Mouse (Mus musculus) testis, adult 2 months (tissue): ENCODE results near the gene Abtb2. TPM values are rescaled to one million over a fixed set of nuclear protein-coding genes. Genes with fewer than 3 reads are reported as not detected.

Source experiments
- H3K27ac ChIP-seq: fragments of 200-500 bp; 2 replicates; pipeline ENCODE4 v1.5.1; 2012; ENCODE audit warnings: low read depth, low read length; ENCODE audit not compliant: control insufficient read depth, insufficient read depth
- H3K27me3 ChIP-seq: fragments of 200-500 bp; 2 replicates; pipeline ENCODE4 v1.6.1; 2012; ENCODE audit warnings: mild to moderate bottlenecking, low read length, moderate library complexity; ENCODE audit not compliant: control insufficient read depth, insufficient read depth
- H3K36me3 ChIP-seq: fragments of 200-500 bp; 2 replicates; pipeline ENCODE4 v1.6.1; 2012; ENCODE audit warnings: mild to moderate bottlenecking, low read length; ENCODE audit not compliant: control insufficient read depth, insufficient read depth
- H3K4me1 ChIP-seq: fragments of 200-500 bp; 2 replicates; pipeline ENCODE4 v1.6.1; 2012; ENCODE audit warnings: low read length; ENCODE audit not compliant: control insufficient read depth, insufficient read depth
- H3K4me3 ChIP-seq: fragments of 200-500 bp; 2 replicates; pipeline ENCODE4 v1.5.1; 2012; ENCODE audit warnings: low read depth, mild to moderate bottlenecking, low read length, moderate library complexity, mixed read lengths; ENCODE audit not compliant: control insufficient read depth
- CTCF ChIP-seq: fragments of 200-500 bp; IDR thresholded peaks from 2 replicates; pipeline ENCODE4 v1.5.1; 2012; ENCODE audit warnings: low read depth, mild to moderate bottlenecking, inconsistent platforms, low read length, moderate library complexity; ENCODE audit not compliant: control insufficient read depth, insufficient read depth, insufficient replicate concordance
- POLR2A ChIP-seq: fragments of 200-500 bp; IDR thresholded peaks from 2 replicates; pipeline ENCODE4 v1.6.1; 2012; ENCODE audit warnings: low read depth, mild to moderate bottlenecking, inconsistent platforms, low read length, moderate library complexity; ENCODE audit not compliant: control insufficient read depth
- polyA plus RNA-seq: library from polyadenylated mRNA; depleted of rRNA; stranded (reverse); fragments of >200 nt; gene quantifications from 2 replicates; pipeline ENCODE4 v1.2.3, GENCODE M21; 2012

The Abtb2 gene
- polyA plus RNA-seq, 1 experiment, result 9.0 TPM

GRCm38 (mm10) chr2:103731423-103731822, 165.3 kb downstream of the Abtb2 start:
- no peak overlapping the region for H3K4me3 ChIP-seq
- TF ChIP-seq POLR2A, result no peak
- TF ChIP-seq CTCF, result no peak
- H3K36me3 ChIP-seq, result peaks cover 2% of the 10 kb centered on the region
- H3K27ac ChIP-seq, result no peak overlapping the region
- H3K27me3 ChIP-seq, result no peaks in the 10 kb centered on the region
- no peaks in the 10 kb centered on the region for H3K4me1 ChIP-seq

GRCm38 (mm10) chr2:103742821-103743220, 176.7 kb downstream of the Abtb2 start:
- Histone ChIP-seq H3K27me3 (no peaks in the 10 kb centered on the region), H3K4me1 (no peaks in the 10 kb centered on the region), H3K27ac (no peak overlapping the region), H3K4me3 (no peak overlapping the region), H3K36me3 (peaks cover 4% of the 10 kb centered on the region)
- TF ChIP-seq POLR2A (no peak), CTCF (no peak)

- TF ChIP-seq CTCF (no peak), POLR2A (no peak)
- H3K27me3 ChIP-seq, result no peaks in the 10 kb centered on the region
- peaks cover 4% of the 10 kb centered on the region for H3K36me3 ChIP-seq
- no peak overlapping the region for H3K27ac ChIP-seq
- H3K4me3 ChIP-seq, result no peak overlapping the region
- H3K4me1 ChIP-seq, result no peaks in the 10 kb centered on the region
These were observed 177.4 kb downstream of the Abtb2 start for GRCm38 (mm10) chr2:103743536-103743935.

GRCm38 (mm10) chr2:103743988-103744387, 177.9 kb downstream of the Abtb2 start:
- H3K36me3 ChIP-seq, result peaks cover 4% of the 10 kb centered on the region
- no peak for TF ChIP-seq POLR2A
- peak; percentile 63; the same call in 1 of the 2 replicates for TF ChIP-seq CTCF
- H3K4me1 ChIP-seq, result no peaks in the 10 kb centered on the region
- no peaks in the 10 kb centered on the region for H3K27me3 ChIP-seq
- no peak overlapping the region for H3K27ac ChIP-seq
- H3K4me3 ChIP-seq, result no peak overlapping the region

GRCm38 (mm10) chr2:103745481-103745880, 179.4 kb downstream of the Abtb2 start:
- TF ChIP-seq POLR2A (no peak), CTCF (no peak)
- Histone ChIP-seq H3K4me1 (no peaks in the 10 kb centered on the region), H3K4me3 (no peak overlapping the region), H3K36me3 (peaks cover 2% of the 10 kb centered on the region), H3K27me3 (no peaks in the 10 kb centered on the region), H3K27ac (no peak overlapping the region)

GRCm38 (mm10) chr2:103746096-103746495, 180.0 kb downstream of the Abtb2 start:
- Histone ChIP-seq H3K36me3 (peaks cover 2% of the 10 kb centered on the region), H3K4me1 (no peaks in the 10 kb centered on the region), H3K4me3 (no peak overlapping the region), H3K27ac (no peak overlapping the region), H3K27me3 (no peaks in the 10 kb centered on the region)
- TF ChIP-seq POLR2A, result no peak
- no peak for TF ChIP-seq CTCF

GRCm38 (mm10) chr2:103746761-103747160, 180.7 kb downstream of the Abtb2 start:
- peaks cover 2% of the 10 kb centered on the region for H3K36me3 ChIP-seq
- no peaks in the 10 kb centered on the region for H3K4me1 ChIP-seq
- H3K4me3 ChIP-seq, result no peak overlapping the region
- H3K27me3 ChIP-seq, result no peaks in the 10 kb centered on the region
- TF ChIP-seq CTCF (no peak), POLR2A (no peak)
- no peak overlapping the region for H3K27ac ChIP-seq

- no peaks in the 10 kb centered on the region for H3K4me1 ChIP-seq
- H3K27me3 ChIP-seq, result no peaks in the 10 kb centered on the region
- H3K36me3 ChIP-seq, result peaks cover 2% of the 10 kb centered on the region
- no peak for TF ChIP-seq POLR2A
- no peak for TF ChIP-seq CTCF
- no peak overlapping the region for H3K4me3 ChIP-seq
- no peak overlapping the region for H3K27ac ChIP-seq
These were observed 181.8 kb downstream of the Abtb2 start for GRCm38 (mm10) chr2:103747891-103748290.
